Mouse (Mus musculus) heart, postnatal 10 days (tissue): ENCODE data around the gene Arih2. TPM values are rescaled to one million over a fixed set of nuclear protein-coding genes. Genes with fewer than 3 reads are reported as not detected.

Source experiments
- DNase-seq, 2 experiments: peaks; one replicate each; pipeline ENCODE4 v3.0.0; 2021
- intact Hi-C: fragments of 180-260 bp; cut with DNase I; formaldehyde crosslinking; loops from one replicate; pipeline ENCODE4 v1.15.1; 2025
- microRNA-seq, 2 experiments: library from miRNA; unstranded; fragments of <30 nt; microRNA quantifications; one replicate each; pipeline ENCODE4 v1.2.0; 2022
- total RNA-seq, 2 experiments: library from RNA; stranded (reverse); gene quantifications; 2 replicates each; pipeline ENCODE4 v1.2.3; 2021

Arih2 gene
- total RNA-seq, 2 experiments from 2014 or later = 55.2 to 56.4 TPM

GRCm38 (mm10) chr9:108566815-108567776, 82.1 kb downstream of the Arih2 start, which contains the start of gene Ndufaf3:
Ndufaf3 (minus strand) TSS chr9:108567434.
- DNase-seq = peak; percentile 97 to 98
- intact Hi-C loops = no loop called here

DNA sequence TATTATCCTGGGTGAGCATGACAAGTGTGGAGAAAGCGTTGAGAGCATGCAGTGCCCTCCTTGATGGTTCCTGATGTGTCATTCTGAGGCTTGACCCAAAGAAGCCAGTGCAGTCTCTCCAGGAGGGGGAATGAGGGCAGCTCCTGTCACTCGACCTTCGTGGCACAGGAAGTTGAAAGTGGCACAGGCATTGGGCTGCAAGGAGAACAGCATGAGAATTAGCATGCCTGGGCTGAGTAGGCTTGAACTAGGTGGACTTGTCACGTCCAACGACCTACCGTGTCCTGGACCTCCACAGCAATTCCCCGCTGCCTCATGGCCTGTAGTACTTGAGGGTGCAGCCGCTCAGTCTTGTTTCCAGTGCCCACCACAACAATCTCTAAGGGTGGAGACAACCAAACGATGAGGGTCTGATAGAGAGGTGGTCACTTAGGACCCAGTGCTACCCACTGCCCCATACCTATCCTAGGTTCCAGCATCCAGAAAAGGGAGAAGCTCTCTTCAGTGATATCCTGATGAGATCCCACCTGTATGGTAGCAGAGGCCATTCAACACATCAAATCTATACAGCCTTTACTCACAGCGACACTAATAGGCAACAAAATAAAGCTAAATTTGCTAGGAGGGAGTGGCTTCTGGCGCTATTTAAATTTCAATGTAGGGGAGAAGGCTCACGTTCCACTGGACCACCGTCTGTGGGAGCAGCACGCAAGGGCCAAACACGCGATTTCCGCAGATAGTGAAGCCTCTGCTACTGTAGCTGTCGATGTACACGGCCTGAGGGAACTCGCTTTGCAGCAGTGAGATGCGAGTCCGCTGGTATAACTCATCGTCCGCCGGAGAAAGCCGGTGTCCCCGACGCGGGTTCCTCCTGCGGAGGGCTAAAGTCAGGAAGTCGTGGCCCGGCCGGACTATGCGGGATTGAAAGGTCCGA, 83.0 kb downstream of the Arih2 start:
- intact Hi-C loops = no loop called here

GRCm38 (mm10) chr9:108564131-108564530, 85.1 kb downstream of the Arih2 start:
- DNase-seq = no peak
- intact Hi-C loops = no loop called here

More for the DNA sequence above, 83.0 kb downstream of the Arih2 start:
- no peak for DNase-seq

GRCm38 (mm10) chr9:108563671-108564070, 85.5 kb downstream of the Arih2 start:
- DNase-seq = no peak
- intact Hi-C loops = no loop called here

- intact Hi-C loops = no loop called here
- peak; percentile 98 for DNase-seq
Observed at GRCm38 (mm10) chr9:108560227-108560841, 88.9 kb downstream of the Arih2 start, which contains the start of gene Impdh2. Impdh2 (plus strand) TSS chr9:108560286.

DNA sequence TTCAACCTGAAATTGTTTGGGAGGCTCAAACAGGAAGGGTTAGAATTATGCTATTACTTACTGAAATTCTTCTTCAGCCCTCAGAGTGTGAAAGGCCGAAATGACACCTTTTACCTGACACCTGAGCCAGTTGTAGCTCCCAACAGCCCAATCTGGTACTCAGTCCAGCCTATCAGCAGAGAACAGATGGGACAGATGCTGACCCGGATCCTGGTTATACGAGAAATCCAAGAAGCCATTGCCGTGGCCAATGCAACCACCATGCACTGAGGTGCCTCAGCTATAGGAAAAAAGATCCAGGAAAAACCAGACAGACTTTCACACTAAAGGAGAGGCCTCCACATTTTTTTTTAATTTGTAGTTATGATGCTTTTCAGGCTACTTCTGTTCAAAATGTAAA, 90.0 kb downstream of the Arih2 start:
- intact Hi-C loops = loop anchor here (5.0 kb wide), 1 partner anchor 42 kb away; the partner anchor contains the start of gene Qrich1
- no peak for DNase-seq

Small RNAs within 50 kb of the gene (microRNA-seq; reads per million reads assigned to microRNA genes)
- 0 reads per million in 2 experiments for gene Gm24083
- gene Gm26298 = 0 reads per million in 2 experiments
- gene Mir191 = 0 reads per million in 2 experiments
- gene Mir425 = 1,175 to 1,491 reads per million in 2 experiments

Other genes with a start within 250 kb of the Arih2 start
- not detected for gene Ccdc36, start 220.9 kb downstream of the Arih2 start, total RNA-seq
- gene BC048562, start 212.9 kb downstream of the Arih2 start, total RNA-seq = not detected
- gene Ccdc71, start 188.9 kb downstream of the Arih2 start, total RNA-seq = 10 to 100 TPM; 27.7 to 31.3 TPM
- 10 to 100 TPM; 29.2 to 33.4 TPM for gene Klhdc8b, start 187.8 kb downstream of the Arih2 start, total RNA-seq
- gene Lamb2, start 169.7 kb downstream of the Arih2 start, total RNA-seq = 100 to 1,000 TPM; 284 to 331 TPM
- 100 to 1,000 TPM in 1 of 2 experiments, 10 to 100 TPM in 1; 98.4 to 103 TPM for gene Usp19, start 158.8 kb downstream of the Arih2 start, total RNA-seq
- gene Qars, start 141.7 kb downstream of the Arih2 start, total RNA-seq = 10 to 100 TPM; 84.4 to 86.3 TPM
- 10 to 100 TPM; 83.5 to 89.6 TPM for gene Qrich1, start 132.6 kb downstream of the Arih2 start, total RNA-seq
- gene Impdh2, start 89.1 kb downstream of the Arih2 start, total RNA-seq = 10 to 100 TPM; 62.3 to 70.0 TPM
- gene Ndufaf3, start 82.0 kb downstream of the Arih2 start, total RNA-seq = 10 to 100 TPM; 54.5 to 58.6 TPM
- gene Dalrd3, start 79.5 kb downstream of the Arih2 start, total RNA-seq = 10 to 100 TPM; 21.0 TPM
- 10 to 100 TPM; 30.2 to 36.4 TPM for gene Wdr6, start 70.6 kb downstream of the Arih2 start, total RNA-seq
- 10 to 100 TPM; 12.7 to 15.1 TPM for gene P4htm, start 51.7 kb downstream of the Arih2 start, total RNA-seq
- 100 to 1,000 TPM; 249 to 251 TPM for gene Slc25a20, start 12.7 kb upstream of the Arih2 start, total RNA-seq
- 10 to 100 TPM; 73.4 to 79.1 TPM for gene Prkar2a, start 39.9 kb upstream of the Arih2 start, total RNA-seq
- gene Ip6k2, start 134.4 kb upstream of the Arih2 start, total RNA-seq = 10 to 100 TPM; 39.6 to 42.0 TPM
- 10 to 100 TPM in 1 of 2 experiments, 1 to 10 TPM in 1; 9.0 to 11.5 TPM for gene Nckipsd, start 159.0 kb upstream of the Arih2 start, total RNA-seq
- under 1 TPM; 0.22 to 0.24 TPM for gene Celsr3, start 176.9 kb upstream of the Arih2 start, total RNA-seq
- gene Slc26a6, start 203.9 kb upstream of the Arih2 start, total RNA-seq = 10 to 100 TPM; 13.6 to 18.0 TPM